Mouse (Mus musculus): ENCODE results near the gene Mapkap1.

DNA sequence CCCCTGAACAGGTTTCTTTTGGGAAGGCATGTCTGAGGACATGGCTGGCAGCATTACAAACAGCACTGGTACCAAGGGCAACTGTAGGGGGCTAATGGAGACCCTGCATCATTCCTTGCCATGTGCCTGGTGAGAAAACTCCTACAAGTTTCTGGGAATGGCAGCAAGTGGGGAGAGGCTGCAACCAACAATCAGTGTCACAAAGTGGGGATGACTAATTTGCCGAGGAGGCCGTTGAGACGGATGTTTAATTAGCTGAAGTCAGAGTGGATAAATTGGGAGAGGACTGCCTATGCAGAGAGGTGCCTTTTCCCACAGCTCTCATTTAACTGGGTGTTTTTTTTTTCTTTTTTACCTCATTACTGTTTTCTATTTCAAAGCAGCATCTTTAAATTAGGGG, 137.4 kb downstream of the Mapkap1 start:
- TF ChIP-seq CTCF (IDR thresholded peaks at IDR 0.05; ENCODE audit: low read depth), result no peak
- no peak for TF ChIP-seq EP300 (IDR thresholded peaks at IDR 0.05; ENCODE audit: low read depth)
